Mouse (Mus musculus) common myeloid progenitor, adult 5-6 weeks (primary cell): ENCODE results near the gene Zdhhc14. TPM values are rescaled to one million over a fixed set of nuclear protein-coding genes. Genes with fewer than 3 reads are reported as not detected.

Experiments used
- ATAC-seq: replicated peaks from 2 replicates; pipeline ENCODE4 v1.8.0; 2016; ENCODE audit warnings: low read depth, mild to moderate bottlenecking, moderate TSS enrichment, inconsistent platforms; ENCODE audit not compliant: poor library complexity, severe bottlenecking
- total RNA-seq: library from RNA; stranded (forward); fragments of 200-1000, 187-1606 nt; gene quantifications from 2 replicates; pipeline ENCODE4 v1.2.3, GENCODE M21; 2017

Zdhhc14 gene
- total RNA-seq, 1 experiment from 2014 or later, result 5.5 TPM

- no peak for ATAC-seq
Observed at GRCm38 (mm10) chr17:5650124-5650523, 157.8 kb downstream of the Zdhhc14 start.

DNA sequence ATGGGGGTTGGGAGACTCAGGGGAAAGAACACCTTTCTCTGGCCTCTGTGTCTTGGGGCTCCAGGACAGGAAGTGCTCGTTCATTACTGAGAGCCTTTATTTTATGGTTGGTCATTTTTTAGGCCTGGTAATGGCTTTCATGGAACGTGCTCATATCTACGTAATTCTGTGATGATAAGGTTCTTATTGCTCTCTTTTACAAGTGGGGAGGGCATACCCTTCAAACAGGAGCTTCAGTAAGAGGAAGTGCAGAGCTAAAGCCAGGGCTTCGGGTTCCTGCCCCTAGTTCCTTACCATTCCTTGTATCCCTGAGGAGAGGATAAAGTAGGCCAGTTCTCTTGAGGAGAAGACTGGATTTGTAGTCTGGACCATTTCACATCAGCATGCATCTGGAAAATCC, 158.3 kb downstream of the Zdhhc14 start:
- ATAC-seq, result no peak

GRCm38 (mm10) chr17:5651551-5651950, 159.2 kb downstream of the Zdhhc14 start:
- ATAC-seq, result no peak

DNA sequence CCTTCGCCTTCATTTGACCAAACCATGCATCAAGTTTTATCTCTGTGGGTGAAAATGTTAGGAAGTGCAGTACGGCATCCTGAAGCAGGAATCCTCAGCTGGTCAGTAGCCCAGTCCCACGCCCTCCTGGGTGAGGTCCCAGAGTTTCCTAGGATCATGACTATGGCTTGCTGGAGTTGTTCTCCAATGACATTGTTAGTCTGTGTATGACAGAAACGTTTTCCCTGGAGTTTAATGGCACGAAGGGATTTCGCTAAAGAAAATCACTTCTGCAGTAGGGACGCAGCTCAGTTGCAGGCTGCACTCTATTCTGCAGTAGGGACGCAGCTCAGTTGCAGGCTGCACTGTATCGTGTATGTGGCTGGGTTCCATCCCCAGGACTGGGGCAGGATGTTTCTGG, 161.6 kb downstream of the Zdhhc14 start:
- no peak for ATAC-seq

DNA sequence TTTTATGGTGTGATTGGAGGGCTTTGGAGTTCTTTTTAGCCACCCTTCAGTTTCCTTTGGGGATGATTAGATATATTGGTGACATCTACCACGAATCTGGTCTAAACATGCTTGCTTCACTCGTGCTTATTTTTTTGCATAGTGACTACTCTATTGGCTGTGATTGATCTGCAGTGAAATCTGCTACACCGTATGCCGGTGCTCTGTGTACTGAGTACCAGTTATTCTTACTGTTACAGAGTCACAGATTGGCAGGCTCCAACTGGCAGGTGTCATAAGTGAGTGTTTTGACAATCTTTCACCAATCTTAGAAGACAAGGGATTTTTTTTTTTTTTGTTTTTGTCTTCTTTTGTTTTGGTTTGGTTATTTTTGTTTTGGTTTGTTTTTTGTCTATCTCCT, 163.2 kb downstream of the Zdhhc14 start:
- ATAC-seq, result no peak

- no peak for ATAC-seq
Observed at GRCm38 (mm10) chr17:5660317-5661080, 168.1 kb downstream of the Zdhhc14 start.

- ATAC-seq, result no peak
Observed at GRCm38 (mm10) chr17:5666652-5667051, 174.3 kb downstream of the Zdhhc14 start.

- no peak for ATAC-seq
Observed at GRCm38 (mm10) chr17:5668456-5668855, 176.1 kb downstream of the Zdhhc14 start.

DNA sequence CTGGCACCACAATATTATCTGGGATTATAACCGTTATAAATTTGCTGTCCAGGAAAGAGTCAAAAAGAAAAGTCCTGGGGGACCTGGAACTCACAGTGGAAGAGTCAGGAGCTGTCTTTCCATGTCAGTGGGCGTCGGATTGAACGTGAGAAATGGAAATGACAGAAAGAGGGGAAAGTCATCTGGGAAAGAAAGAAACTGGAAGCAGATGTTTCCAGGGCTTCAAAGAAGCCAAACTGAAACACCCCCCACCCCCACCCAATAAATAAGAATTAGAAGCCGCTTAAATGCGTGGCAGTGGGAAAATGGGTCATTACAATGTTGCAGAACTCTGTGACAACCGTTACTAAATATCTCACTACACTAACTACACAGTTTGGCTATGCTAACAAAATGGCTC, 176.6 kb downstream of the Zdhhc14 start:
- ATAC-seq, result no peak

- no peak for ATAC-seq
Observed at GRCm38 (mm10) chr17:5675951-5676350, 183.6 kb downstream of the Zdhhc14 start.

GRCm38 (mm10) chr17:5679315-5679714, 187.0 kb downstream of the Zdhhc14 start:
- ATAC-seq, result no peak

GRCm38 (mm10) chr17:5685324-5685723, 193.0 kb downstream of the Zdhhc14 start:
- no peak for ATAC-seq

DNA sequence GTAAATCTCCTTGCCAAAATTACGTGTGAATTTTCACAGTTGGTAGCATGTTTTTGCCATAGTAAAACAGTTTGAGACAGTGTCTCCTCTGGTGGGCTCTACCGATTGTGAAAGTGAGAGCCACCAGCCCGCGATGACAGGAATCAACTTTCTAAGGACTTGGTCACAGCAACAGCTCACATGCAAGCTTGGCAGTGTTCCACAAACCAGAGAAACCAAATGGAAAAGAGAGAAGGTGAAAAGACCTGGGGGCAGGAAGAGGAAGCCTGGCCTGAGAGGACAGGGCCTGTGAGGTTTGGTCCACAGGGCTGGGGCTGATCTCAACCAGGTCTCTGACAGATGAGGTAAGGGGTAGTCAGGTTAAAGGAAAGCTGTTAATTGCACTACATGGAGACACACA, 195.5 kb downstream of the Zdhhc14 start:
- ATAC-seq, result peak; percentile 56

DNA sequence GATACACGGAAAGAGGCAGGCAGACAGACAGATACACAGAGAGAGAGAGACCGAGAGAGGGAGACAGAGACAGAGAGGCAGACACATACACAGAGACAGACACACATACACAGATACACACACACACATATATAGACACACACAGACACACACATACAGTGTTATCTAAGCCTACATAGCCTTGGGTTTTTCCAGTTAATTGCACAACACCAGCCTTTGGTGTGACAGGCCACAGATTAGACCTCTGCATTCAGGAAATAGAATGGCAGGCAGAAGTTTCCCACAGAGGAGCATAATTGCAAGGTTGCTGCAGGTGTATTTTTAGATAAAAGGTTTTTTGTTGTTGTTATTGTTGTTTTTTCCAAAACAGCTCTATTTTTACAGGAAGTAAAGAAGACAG, 195.9 kb downstream of the Zdhhc14 start:
- ATAC-seq, result peak; percentile 75

- ATAC-seq, result no peak
Observed at GRCm38 (mm10) chr17:5688669-5689068, 196.3 kb downstream of the Zdhhc14 start.

DNA sequence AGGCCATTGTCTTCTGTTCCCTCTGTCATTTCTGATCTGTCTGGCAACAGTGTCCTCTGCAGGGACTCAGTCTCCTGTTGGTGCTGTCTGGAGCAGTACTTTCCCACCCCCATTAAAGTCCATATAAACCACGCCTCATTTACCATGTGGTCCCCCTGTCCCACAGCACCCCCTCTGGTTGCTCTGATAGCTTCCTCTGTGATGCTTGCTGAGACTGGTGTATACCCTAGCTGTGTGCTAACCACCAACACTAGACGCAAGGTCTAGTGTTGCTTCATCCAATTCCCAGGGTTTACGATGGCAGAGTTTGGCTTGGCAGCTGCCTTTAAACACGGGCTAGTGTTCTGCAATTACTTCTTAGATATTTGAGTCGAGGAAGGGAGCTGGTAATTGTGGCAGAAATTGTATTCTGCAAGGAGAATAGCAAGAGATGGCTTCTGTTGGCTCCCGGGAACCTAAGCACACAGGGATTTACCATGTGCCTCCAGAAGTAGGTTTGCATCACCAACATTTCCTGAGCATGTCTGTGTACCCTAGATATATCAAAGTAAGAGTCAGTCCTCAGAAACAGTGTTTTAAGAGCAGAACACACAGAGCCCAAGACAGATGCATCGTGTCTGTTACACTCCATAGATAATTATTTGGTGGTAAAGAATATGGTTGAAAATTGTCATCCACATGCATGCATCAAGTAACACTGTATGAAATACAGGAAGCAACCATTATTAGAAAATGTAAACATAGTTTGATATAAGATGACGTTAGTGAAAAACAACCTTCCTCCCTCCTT, 198.6 kb downstream of the Zdhhc14 start:
- peak; percentile 34 for ATAC-seq

DNA sequence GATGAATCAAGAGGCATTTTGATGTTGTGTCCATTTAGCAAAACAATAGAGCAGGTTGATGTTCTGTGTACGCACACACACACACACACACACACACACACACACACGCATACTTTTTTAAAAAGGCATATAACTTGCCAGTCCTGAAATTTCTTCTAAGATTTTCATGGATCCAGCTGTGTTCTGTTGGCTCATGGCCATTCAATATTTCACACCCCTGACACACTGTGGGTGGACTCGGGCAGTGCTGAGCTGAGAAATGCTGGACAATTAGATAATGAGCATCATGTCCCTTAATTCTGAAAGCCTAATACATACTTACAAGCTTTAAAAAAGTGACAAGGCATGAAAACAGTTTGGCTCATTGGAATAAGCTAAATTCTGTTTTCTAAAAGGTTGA, 200.3 kb downstream of the Zdhhc14 start:
- ATAC-seq, result no peak

- ATAC-seq, result no peak
Observed at GRCm38 (mm10) chr17:5693256-5693655, 200.9 kb downstream of the Zdhhc14 start.

DNA sequence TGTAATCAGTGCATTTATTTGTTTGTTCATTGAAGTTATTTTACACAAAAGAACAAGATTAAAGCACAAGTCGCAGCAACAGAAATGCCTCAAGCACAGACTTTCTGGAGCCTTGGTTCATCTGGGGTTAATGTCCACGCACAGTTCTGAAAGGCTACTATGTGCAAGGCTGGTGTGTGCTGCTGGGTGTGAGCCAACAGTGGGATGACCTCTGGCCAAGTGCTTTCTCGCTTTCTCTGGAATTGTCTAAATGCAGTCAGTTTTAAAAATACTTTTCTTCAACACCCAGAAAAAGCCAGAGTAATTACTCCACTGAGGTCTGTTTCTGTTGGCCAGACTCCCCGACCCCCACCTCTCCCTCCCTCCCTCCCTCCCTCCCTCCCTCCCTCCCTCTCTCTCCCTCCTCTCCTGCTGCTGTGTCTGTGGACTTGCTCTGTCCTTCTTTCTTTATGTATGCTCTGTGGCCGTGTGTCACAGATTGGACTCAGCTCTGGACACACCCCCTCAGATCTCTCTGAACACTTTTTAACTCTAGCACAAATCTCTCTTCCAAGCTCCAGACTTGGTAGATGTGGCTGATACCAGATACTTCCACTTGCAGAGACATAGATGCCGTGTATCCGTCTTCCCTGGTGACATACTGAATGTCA, 206.2 kb downstream of the Zdhhc14 start:
- no peak for ATAC-seq

- ATAC-seq, result no peak
Observed at GRCm38 (mm10) chr17:5710320-5711104, 218.2 kb downstream of the Zdhhc14 start.
